Comparison of ENCODE assay signal across 17 mouse cellular contexts in the genomic region with DNA sequence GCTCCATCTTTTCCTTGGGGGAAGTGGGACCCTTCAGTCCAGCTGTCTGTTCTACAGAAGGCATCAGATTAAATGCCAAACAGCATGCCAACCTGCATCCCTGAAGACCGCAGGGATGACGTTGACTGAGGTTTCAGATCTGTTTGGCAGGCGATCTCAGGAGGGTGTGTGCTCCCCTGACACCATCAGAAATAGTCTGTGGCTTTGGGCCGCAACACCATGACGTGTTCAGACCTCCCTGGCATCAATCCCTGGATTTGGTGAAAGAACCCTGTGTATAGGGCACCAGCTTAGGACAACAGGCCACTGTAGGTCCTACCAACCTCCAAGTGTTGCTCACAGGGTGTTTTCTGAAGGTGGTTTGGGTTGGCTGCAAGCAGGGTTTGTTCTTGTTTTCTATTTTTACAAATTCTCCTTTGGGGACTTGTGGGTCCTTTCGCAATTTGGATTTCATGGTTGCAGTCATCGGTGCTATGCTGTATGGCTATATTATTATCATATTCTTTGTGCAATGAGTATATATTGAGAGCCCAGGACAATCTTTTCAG.
DNase-seq lines count a peak whose midpoint lies in the region; ATAC-seq lines count a peak whose summit lies in the region.
"Had no signal": no experiment of that assay in that cellular context is flagged by ENCODE, and none has a peak within 500 bp of the region (broad histone marks: within the 10 kb centered on the region; RNA-seq: fewer than 3 reads in every experiment).

No protein-coding gene starts in this region.

- peak; percentile 58 for ATAC-seq in monocyte, adult 5-6 weeks (replicated peaks; ENCODE audit: insufficient number of reproducible peaks, low FRiP score, low TSS enrichment, poor library complexity, severe bottlenecking)
- ATAC-seq in kidney, embryonic 14.5 days (ENCODE audit: low FRiP score, low TSS enrichment), result no peak
- ATAC-seq in midbrain, embryonic 13.5 days, result no peak
- ATAC-seq: forebrain, embryonic 13.5 days; midbrain, embryonic 15.5 days had no signal

- H3K36me3 ChIP-seq in kidney, embryonic 14.5 days (ENCODE audit: control insufficient read depth, insufficient read depth, low read length), result no peaks in the 10 kb centered on the region
- H3K36me3 ChIP-seq in midbrain, embryonic 13.5 days, result no peaks in the 10 kb centered on the region
- H3K36me3 ChIP-seq: embryonic facial prominence, embryonic 13.5 days; G1E; heart, embryonic 13.5 days; midbrain, embryonic 15.5 days; neural tube, embryonic 12.5 days had no signal

- H3K4me3 ChIP-seq in kidney, embryonic 14.5 days (ENCODE audit: low read length), result no peak overlapping the region
- no peak overlapping the region for H3K4me3 ChIP-seq in midbrain, embryonic 13.5 days (replicated peaks)
- H3K4me3 ChIP-seq: embryonic facial prominence, embryonic 13.5 days; forebrain, embryonic 13.5 days; heart, embryonic 13.5 days; midbrain, embryonic 15.5 days; neural tube, embryonic 12.5 days had no signal

- no peak overlapping the region for H3K27ac ChIP-seq in kidney, embryonic 14.5 days (ENCODE audit: low read depth, low read length)
- no peak overlapping the region for H3K27ac ChIP-seq in midbrain, embryonic 13.5 days
- H3K27ac ChIP-seq: embryonic facial prominence, embryonic 13.5 days; forebrain, embryonic 13.5 days; heart, embryonic 13.5 days; midbrain, embryonic 15.5 days; neural tube, embryonic 12.5 days had no signal

- no peak overlapping the region for H3K4me2 ChIP-seq in kidney, embryonic 14.5 days (replicated peaks; ENCODE audit: low read depth, low read length)
- H3K4me2 ChIP-seq in midbrain, embryonic 13.5 days (replicated peaks), result no peak overlapping the region
- H3K4me2 ChIP-seq: embryonic facial prominence, embryonic 13.5 days; forebrain, embryonic 13.5 days; heart, embryonic 13.5 days; midbrain, embryonic 15.5 days; neural tube, embryonic 12.5 days had no signal

- no peaks in the 10 kb centered on the region for H3K9me3 ChIP-seq in kidney, embryonic 14.5 days (ENCODE audit: control insufficient read depth, low read length)
- no peaks in the 10 kb centered on the region for H3K9me3 ChIP-seq in midbrain, embryonic 13.5 days
- H3K9me3 ChIP-seq: embryonic facial prominence, embryonic 13.5 days; forebrain, embryonic 13.5 days; heart, embryonic 13.5 days; midbrain, embryonic 15.5 days; neural tube, embryonic 12.5 days had no signal

- DNase-seq in adrenal gland, postnatal 10 days, result peak; percentile 66
- no peak for DNase-seq in adrenal gland, postnatal 4 days (ENCODE audit: low spot score in 2 of 2)
- DNase-seq in lung, postnatal 36 days, result peak; percentile 53
- no peak for DNase-seq in lung, postnatal 25 days (ENCODE audit: low spot score)
- peak; percentile 44 for DNase-seq in brain, adult 2 months (ENCODE audit: low read depth, low spot score)
- DNase-seq: kidney, postnatal 14 days; lung, adult 2 months; right cerebral cortex, postnatal 4 days had no signal

- H3K9ac ChIP-seq in kidney, embryonic 14.5 days (ENCODE audit: low read depth, low read length), result no peak overlapping the region
- no peak overlapping the region for H3K9ac ChIP-seq in midbrain, embryonic 13.5 days (replicated peaks)
- H3K9ac ChIP-seq: embryonic facial prominence, embryonic 13.5 days; forebrain, embryonic 13.5 days; heart, embryonic 13.5 days; midbrain, embryonic 15.5 days; neural tube, embryonic 12.5 days had no signal

- WGBS in kidney, embryonic 14.5 days, result 93% methylated on average over 7 of the region's 7 CpGs
- 92% methylated on average over 7 of the region's 7 CpGs for WGBS in midbrain, embryonic 13.5 days

- H3K4me1 ChIP-seq in kidney, embryonic 14.5 days (ENCODE audit: control insufficient read depth, insufficient read depth, low read length), result no peaks in the 10 kb centered on the region
- 0 out of 2 replicates have a peak, but pooled peaks cover 2% of the 10 kb centered on the region for H3K4me1 ChIP-seq in midbrain, embryonic 13.5 days (replicated peaks)
- H3K4me1 ChIP-seq: heart, embryonic 13.5 days; neural tube, embryonic 12.5 days had no signal

- no peaks in the 10 kb centered on the region for H3K27me3 ChIP-seq in kidney, embryonic 14.5 days (ENCODE audit: control insufficient read depth, insufficient read depth, low read length)
- H3K27me3 ChIP-seq in midbrain, embryonic 13.5 days, result no peaks in the 10 kb centered on the region
- H3K27me3 ChIP-seq: embryonic facial prominence, embryonic 13.5 days; forebrain, embryonic 13.5 days; heart, embryonic 13.5 days; midbrain, embryonic 15.5 days; neural tube, embryonic 12.5 days had no signal

Comparison
In these comparisons a context has a peak if more than half of its experiments do, and no peak if none do; other contexts are left out.
1. DNase-seq: peak in adrenal gland, postnatal 10 days (single experiment), lung, postnatal 36 days (single experiment) and brain, adult 2 months (single experiment); none in adrenal gland, postnatal 4 days (0 of 2) and lung, postnatal 25 days (single experiment).